Mouse (Mus musculus): ENCODE results near the gene Cyp3a16.
"Not testable (repeated sequence)": the region's sequence is repeated elsewhere in the genome, so short reads cannot be mapped to it uniquely, and the experiment has no call there.

DNA sequence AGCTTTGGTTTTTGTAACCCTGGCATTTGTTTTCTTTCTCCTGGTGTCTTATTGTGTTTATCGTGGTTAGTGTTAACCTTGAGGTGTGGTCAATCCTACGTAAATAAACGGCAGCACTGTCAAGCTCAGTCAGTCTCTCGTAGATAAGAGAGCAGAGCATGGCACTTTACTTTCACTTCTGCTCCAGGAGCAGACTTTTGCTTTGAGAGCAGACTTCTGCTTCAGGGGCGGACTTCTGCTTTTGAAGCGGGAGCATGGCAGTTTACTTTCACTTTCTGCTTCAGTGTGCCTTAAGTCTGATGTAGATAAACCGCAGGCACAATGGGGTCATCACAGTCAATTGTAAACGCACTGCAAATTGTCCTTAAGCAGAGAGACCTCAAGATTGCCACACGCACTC lies 54.1 kb downstream of the Cyp3a16 start:
- TF ChIP-seq EP300, CTCF (IDR thresholded peaks at IDR 0.05): not testable (repeated sequence)
